Mouse (Mus musculus) spleen, adult 2 months (tissue): ENCODE data around the gene Siah1a. TPM values are rescaled to one million over a fixed set of nuclear protein-coding genes. Genes with fewer than 3 reads are reported as not detected.
A peak's percentile ranks its signal among the peaks of the same experiment; 100 is the strongest.

ENCODE experiments used
- DNase-seq, 2 experiments: peaks; one replicate each; pipeline versions ENCODE4 v3.0.0 to v3.0.0-alpha.2; 2012 to 2021; ENCODE audit warnings: low spot score in 2 of 2, low read depth in 1 of 2
- H3K27ac ChIP-seq: fragments of 200-500 bp; 2 replicates; pipeline ENCODE4 v1.5.1; 2012; ENCODE audit warnings: low read length, inconsistent platforms; ENCODE audit not compliant: insufficient read depth
- H3K27me3 ChIP-seq: fragments of 200-500 bp; 2 replicates; pipeline ENCODE4 v1.6.1; 2012; ENCODE audit warnings: mild to moderate bottlenecking, moderate library complexity, low read length, inconsistent platforms; ENCODE audit not compliant: control insufficient read depth, insufficient read depth
- H3K36me3 ChIP-seq: fragments of 200-500 bp; 2 replicates; pipeline ENCODE4 v1.6.1; 2012; ENCODE audit warnings: mild to moderate bottlenecking, low read length, inconsistent platforms; ENCODE audit not compliant: control insufficient read depth, insufficient read depth
- H3K4me1 ChIP-seq: fragments of 200-500 bp; 2 replicates; pipeline ENCODE4 v1.6.1; 2011; ENCODE audit warnings: inconsistent platforms; ENCODE audit not compliant: control insufficient read depth, insufficient read depth, insufficient read length
- H3K4me3 ChIP-seq: fragments of 200-500 bp; 2 replicates; pipeline ENCODE4 v1.5.1; 2011; ENCODE audit warnings: mild to moderate bottlenecking, inconsistent platforms; ENCODE audit not compliant: insufficient read depth, insufficient read length; ENCODE audit errors: extremely low read depth
- CTCF ChIP-seq: fragments of 200-500 bp; IDR thresholded peaks from 2 replicates; pipeline ENCODE4 v1.5.1; 2011; ENCODE audit warnings: mild to moderate bottlenecking, inconsistent platforms; ENCODE audit not compliant: insufficient read depth, insufficient read length, insufficient replicate concordance; ENCODE audit errors: extremely low read depth
- POLR2A ChIP-seq: fragments of 200-500 bp; IDR thresholded peaks from 2 replicates; pipeline ENCODE4 v1.6.1; 2011; ENCODE audit warnings: low read depth, low read length, inconsistent platforms
- WGBS: fragments of 180-500 bp; shearing (Covaris S2); methylation state at CpG from one replicate; pipeline ENCODE4 v1.1.7; 2018; 5-methylcytosine and 5-hydroxymethylcytosine counted together
- polyA plus RNA-seq: library from polyadenylated mRNA; depleted of rRNA; stranded (reverse); fragments of >200 nt; gene quantifications from 2 replicates; pipeline ENCODE4 v1.2.3, GENCODE M21; 2012

The Siah1a gene
- polyA plus RNA-seq, 1 experiment: 13.3 TPM

DNA sequence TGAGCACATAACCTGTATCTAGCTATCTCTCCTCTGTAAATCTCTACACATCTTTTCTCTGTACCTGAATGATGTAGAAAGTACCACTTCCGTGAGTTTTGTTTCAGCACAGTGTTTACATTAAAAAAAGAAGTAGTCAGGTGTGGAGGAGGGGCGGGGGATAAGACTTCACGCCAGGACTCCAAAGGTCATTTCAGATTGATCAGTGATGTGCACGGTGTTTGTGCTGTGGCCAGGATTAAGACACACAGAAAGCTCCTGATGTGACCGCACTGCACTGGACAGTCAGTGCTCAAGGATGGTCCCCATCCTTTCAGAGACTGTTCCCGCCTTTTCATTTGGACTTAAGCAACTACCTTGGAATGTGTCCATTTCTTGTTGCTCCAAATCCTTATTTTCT lies 15.0 kb upstream of the Siah1a start:
- Histone ChIP-seq H3K27me3 (no peaks in the 10 kb centered on the region), H3K36me3 (no peaks in the 10 kb centered on the region), H3K27ac (no peak overlapping the region), H3K4me3 (no peak overlapping the region), H3K4me1 (no peaks in the 10 kb centered on the region)
- DNase-seq: no peak
- WGBS: 88% methylated on average over 6 of the region's 6 CpGs
- TF ChIP-seq POLR2A (no peak), CTCF (no peak)

DNA sequence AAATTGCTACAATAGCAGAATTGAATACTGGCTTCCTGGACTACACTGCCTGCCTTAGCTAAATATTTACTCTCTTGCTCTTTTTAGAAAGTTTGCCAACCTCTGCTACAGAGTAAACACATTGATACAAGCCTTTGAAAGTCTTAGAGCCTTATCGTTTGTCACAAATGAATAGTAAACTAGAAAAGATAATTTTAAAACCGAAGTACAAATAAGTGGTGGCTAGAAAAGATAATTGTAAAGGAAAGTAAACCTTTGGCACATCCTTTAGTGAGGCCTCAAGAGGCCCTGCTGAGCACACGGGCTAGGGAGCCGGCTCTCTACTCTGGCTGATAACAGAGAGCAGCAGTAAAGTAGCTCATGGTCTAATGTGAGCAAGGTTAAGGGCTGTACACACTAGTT lies 13.4 kb upstream of the Siah1a start:
- H3K27ac ChIP-seq: no peak overlapping the region
- no peaks in the 10 kb centered on the region for H3K27me3 ChIP-seq
- no peaks in the 10 kb centered on the region for H3K36me3 ChIP-seq
- 75% methylated on average over 4 of the region's 4 CpGs for WGBS
- H3K4me1 ChIP-seq: no peaks in the 10 kb centered on the region
- TF ChIP-seq POLR2A: no peak
- no peak for DNase-seq
- no peak overlapping the region for H3K4me3 ChIP-seq

DNA sequence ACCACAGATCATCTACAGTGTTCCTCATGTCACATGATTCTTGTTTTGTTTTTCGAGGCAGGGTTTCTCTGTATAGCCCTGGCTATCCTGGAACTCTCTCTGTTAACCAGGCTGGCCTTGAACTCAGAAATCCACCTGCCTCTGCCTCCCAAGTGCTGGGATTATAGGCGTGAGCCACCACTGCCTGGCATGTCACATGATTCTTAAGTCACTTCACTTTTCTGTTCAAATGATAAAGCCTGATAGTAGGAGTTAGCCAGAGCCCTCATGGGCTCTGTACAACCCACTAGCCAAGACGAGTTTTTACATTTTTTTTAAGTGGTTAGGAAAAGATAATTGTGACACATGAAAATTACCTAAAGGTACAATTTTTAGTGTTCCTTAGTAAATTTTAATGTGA lies 12.9 kb upstream of the Siah1a start:
- no peaks in the 10 kb centered on the region for H3K27me3 ChIP-seq
- H3K4me1 ChIP-seq: no peaks in the 10 kb centered on the region
- no peaks in the 10 kb centered on the region for H3K36me3 ChIP-seq
- DNase-seq: no peak
- H3K4me3 ChIP-seq: no peak overlapping the region
- TF ChIP-seq POLR2A: no peak
- TF ChIP-seq CTCF: no peak
- H3K27ac ChIP-seq: no peak overlapping the region
- WGBS: 70% methylated on average over 3 of the region's 3 CpGs

DNA sequence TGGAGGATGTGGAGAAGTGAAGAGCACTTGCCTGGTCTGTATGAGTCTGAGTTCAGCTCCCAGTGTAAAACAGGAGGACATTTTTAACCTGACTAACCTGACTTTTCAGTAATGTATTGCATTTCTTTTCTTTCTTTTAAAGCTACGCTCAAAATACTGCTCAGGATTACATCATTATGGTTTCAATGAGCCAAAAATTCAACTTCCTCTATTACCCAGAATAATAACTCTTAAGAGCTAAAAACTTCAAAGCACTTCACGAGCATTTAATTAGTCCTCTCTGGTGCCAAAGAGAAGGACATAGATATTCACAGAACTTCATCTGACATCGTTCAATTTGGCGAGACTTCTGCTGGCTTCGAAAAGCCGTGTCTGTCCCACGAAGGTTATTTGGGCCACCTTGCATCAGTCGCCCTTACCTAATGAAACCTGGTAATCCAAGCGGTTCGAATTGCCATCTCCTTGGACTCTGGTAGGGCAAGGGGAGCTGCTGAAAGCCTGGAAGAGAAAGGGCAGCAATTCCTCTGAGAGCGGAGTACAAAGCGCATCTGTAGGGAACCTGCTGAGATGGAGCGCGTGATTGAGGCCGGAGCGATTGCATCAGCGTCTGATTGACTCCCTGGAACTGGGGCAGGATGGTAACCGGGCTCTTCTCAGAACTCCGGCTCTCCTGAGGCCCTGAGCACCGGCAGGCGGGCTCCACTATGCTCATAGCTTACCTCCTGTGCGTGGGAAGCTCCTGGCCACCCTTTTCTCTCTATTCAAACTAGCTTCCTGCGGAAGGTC lies 11.4 kb upstream of the Siah1a start:
- Histone ChIP-seq H3K4me1 (no peaks in the 10 kb centered on the region), H3K27me3 (no peaks in the 10 kb centered on the region), H3K27ac (peak overlapping the region; percentile 32; the same call in 1 of the 2 replicates), H3K36me3 (no peaks in the 10 kb centered on the region), H3K4me3 (peak overlapping the region; percentile 37; the same call in 1 of the 2 replicates)
- 48% methylated on average over 23 of the region's 23 CpGs for WGBS
- TF ChIP-seq CTCF: no peak
- no peak for TF ChIP-seq POLR2A
- peak in 1 of 2 experiments; percentile 10 for DNase-seq

DNA sequence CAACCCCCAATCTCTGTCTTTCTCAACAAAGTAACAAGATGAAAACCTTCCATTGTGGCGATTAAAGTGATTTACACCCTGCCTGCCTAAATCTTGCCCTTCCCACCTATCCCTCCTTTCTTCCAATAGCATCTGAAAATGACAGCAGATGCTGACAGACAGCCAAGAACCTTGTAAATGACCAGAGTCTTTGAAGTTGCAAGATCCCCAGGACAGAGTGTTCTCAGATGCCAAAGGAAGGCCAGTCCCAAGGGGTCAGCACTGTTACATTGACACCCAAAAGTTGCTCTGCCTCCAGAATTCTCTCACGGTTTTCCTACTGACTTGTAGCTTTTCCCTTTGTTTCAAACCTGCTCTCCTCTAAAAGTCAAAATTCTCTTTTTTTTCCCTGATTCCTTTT lies 4.1 kb upstream of the Siah1a start:
- Histone ChIP-seq H3K4me1 (peaks cover 4% of the 10 kb centered on the region; the same call in 1 of the 2 replicates), H3K27ac (no peak overlapping the region), H3K36me3 (no peaks in the 10 kb centered on the region), H3K4me3 (no peak overlapping the region), H3K27me3 (no peaks in the 10 kb centered on the region; the same call in 1 of the 2 replicates)
- no peak for DNase-seq
- 86% methylated on average over 2 of the region's 2 CpGs for WGBS
- TF ChIP-seq CTCF: no peak
- TF ChIP-seq POLR2A: no peak

DNA sequence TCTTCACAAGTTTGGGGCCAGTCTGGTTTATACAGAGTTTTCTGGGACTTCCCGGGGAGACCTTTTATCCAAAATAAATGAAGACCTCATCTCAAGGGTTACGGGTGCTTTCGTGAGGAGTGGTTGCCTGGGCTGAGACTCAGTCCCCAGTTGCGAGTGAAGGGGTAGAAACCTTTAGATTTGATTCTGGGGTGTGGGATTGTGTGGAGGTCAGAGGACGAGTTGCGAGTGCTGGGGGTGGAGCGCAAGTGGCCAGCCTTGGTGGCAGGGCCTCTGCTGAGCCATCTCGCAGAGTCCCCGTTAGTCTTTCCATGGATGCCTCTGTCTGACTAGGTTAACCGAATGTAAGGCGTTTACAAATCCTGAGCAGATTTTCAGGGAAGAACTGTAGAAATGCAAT lies 777 bp upstream of the Siah1a start:
- TF ChIP-seq CTCF: no peak
- no peak for TF ChIP-seq POLR2A
- 15% methylated on average over 11 of the region's 11 CpGs for WGBS
- H3K27ac ChIP-seq: peak overlapping the region; percentile 55; the same call in 1 of the 2 replicates
- no peaks in the 10 kb centered on the region for H3K36me3 ChIP-seq
- no peaks in the 10 kb centered on the region; the same call in 1 of the 2 replicates for H3K27me3 ChIP-seq
- DNase-seq: no peak
- peak overlapping the region; percentile 82 for H3K4me3 ChIP-seq
- H3K4me1 ChIP-seq: peaks cover 6% of the 10 kb centered on the region; the same call in 1 of the 2 replicates

DNA sequence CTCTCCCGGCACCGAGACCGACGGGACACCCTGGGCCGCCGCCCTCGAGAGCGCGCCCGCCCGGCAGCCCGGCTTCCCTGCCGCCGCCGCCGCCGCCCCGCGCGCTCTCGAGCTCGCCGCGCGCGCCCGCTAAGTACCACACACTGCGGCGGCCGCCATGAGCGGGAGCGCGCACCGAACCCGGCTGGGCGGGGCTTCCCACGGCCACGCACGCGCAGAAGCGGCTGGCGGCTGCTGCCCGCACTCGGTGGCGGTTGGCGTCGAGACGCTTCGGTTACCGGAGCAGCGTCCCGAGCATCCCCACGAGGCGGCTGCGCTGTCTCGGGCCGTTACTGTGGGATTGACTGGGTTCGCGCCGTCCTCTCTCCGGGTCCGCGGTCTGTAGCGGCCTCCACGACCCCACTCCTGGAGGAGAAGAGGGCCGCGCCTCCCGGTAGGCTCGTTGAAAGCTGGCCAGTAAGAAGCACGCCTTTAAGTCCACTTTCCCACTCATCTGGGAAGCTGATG lies 254 bp upstream of the Siah1a start:
- under 1% methylated on average over 70 of the region's 70 CpGs for WGBS
- H3K4me3 ChIP-seq: peak overlapping the region; percentile 85
- H3K27ac ChIP-seq: peak overlapping the region; percentile 87
- H3K36me3 ChIP-seq: no peaks in the 10 kb centered on the region
- no peak for TF ChIP-seq CTCF
- TF ChIP-seq POLR2A: no peak
- peak; percentile 70 to 92 for DNase-seq
- peaks cover 6% of the 10 kb centered on the region; the same call in 1 of the 2 replicates for H3K4me1 ChIP-seq
- H3K27me3 ChIP-seq: no peaks in the 10 kb centered on the region; the same call in 1 of the 2 replicates
